Mouse (Mus musculus) left cerebral cortex, postnatal 14 days (tissue): ENCODE results near the gene Strada. TPM values are rescaled to one million over a fixed set of nuclear protein-coding genes. Genes with fewer than 3 reads are reported as not detected.
"Not testable (repeated sequence)": the region's sequence is repeated elsewhere in the genome, so short reads cannot be mapped to it uniquely, and the experiment has no call there.

ENCODE experiments used
- DNase-seq, 2 experiments: peaks; one replicate each; pipeline ENCODE4 v3.0.0; 2021 to 2022; ENCODE audit warnings: low spot score in 2 of 2, mixed read lengths in 1 of 2
- intact Hi-C: fragments of 180-260 bp; cut with DNase I; formaldehyde crosslinking; loops from one replicate; pipeline ENCODE4 v1.15.1; 2025
- long read RNA-seq, 2 experiments: library from polyadenylated mRNA; stranded (forward); transcript quantifications; one replicate each; pipeline ENCODE4 v2.0.0; 2021
- total RNA-seq, 2 experiments: library from RNA; stranded (reverse); gene quantifications; 2 replicates each; pipeline ENCODE4 v1.2.3; 2021

Strada gene
- 10 to 100 TPM; 24.3 to 26.9 TPM for total RNA-seq
- long read RNA-seq, experiment 1, partial matches to known transcripts: 4 of 20 reads
- long read RNA-seq, experiment 1, other reads (novel, unspliced or antisense): 8 of 20 reads
- long read RNA-seq, experiment 2, partial matches to known transcripts: 2 of 13 reads
- long read RNA-seq, experiment 2, other reads (novel, unspliced or antisense): 6 of 13 reads

DNA sequence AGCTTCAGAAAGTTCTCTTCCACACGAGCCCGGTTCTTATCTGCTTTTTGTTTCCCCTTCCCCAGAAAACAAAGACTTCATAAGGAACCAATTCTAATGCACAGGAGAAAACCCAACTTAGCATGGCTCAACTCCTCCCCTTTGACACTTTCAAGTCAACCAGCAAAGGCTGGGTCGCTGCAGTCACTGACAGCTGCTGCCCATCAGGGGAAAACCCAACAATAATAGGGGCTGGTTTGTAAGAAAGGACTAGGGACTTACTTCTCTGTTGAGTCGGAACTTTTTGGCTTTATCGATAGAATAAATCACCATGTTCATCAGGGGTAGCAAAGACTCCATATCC is at the start of gene Strada:
Gene Strada, minus strand, starts transcription at position 46 of the 343 bp plus-strand sequence.
- intact Hi-C loops: no loop called here
- no peak for DNase-seq

DNA sequence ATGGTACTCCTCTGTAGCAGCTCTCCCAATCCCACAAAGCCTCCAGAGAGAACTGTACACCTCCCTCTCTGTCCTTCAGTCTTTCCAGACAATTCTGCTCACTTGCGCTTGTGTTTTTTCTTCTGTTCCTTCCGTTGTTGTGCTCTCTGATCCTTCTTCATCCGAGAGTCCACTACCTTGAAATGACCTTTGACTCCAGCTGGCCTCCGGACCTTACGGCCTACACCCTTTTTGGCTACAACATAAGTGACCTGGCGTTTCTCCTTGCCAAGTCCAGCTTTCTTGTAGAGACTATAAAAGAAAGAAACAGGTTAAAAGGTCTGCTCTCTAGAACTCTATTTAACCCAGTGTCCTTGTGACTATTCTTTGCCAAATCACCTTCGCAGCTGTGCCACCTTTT is 47.4 kb upstream of the Strada start:
- intact Hi-C loops: no loop called here
- no peak for DNase-seq

DNA sequence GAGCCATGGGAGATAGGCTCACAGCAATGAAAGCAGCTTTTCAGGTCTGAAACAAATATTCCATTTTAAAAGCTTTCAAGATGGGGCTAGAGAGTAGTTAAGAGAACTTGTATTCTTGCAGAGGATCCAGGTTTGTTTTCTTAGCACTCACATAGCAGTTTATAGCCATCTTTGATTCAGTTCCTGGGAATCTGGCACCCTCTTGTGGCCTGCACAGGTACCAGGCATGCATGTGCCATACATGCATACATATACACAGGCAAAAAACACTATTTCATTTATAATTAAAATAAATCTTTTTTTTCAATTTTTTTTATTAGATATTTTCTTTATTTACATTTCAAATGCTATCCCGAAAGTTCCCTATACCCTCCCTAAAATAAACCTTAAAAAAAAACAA is 44.9 kb upstream of the Strada start:
- DNase-seq: no peak
- intact Hi-C loops: no loop called here

DNA sequence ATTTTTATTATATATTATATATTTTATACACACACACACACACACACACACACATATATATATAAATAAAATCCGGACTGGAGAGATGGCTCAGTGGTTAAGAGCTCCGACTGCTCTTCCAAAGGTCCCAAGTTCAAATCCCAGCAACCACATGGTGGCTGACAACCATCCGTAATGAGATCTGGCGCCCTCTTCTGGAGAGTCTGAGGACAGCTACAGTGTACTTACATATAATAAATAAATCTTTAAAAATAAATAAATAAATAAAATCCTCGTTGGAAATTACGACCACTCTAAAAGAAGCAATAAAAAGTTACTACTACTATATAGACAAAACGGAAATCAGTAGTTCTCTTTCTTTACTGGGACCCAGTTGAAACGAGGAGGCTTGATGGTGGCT is 32.0 kb upstream of the Strada start:
- intact Hi-C loops, DNase-seq: not testable (repeated sequence)

DNA sequence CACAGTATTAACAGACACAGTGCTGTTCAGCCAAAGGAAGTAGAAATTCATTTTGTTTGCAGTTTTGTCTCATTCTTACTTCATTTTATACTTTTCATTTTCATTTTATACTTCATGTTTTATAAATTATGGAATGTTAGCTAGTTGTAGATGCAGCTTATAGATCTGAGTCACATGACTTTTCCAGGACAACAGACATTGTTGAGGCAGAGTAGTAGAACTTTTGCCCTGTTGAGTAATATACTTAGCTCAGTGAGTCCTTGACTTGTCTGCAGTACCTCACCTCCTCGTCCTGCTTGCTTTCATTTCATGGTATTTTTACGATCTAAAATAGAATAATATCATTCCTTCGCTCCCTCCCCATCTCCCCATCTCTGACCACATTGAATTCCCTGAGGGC is 18.6 kb upstream of the Strada start:
- intact Hi-C loops: no loop called here
- DNase-seq: no peak

DNA sequence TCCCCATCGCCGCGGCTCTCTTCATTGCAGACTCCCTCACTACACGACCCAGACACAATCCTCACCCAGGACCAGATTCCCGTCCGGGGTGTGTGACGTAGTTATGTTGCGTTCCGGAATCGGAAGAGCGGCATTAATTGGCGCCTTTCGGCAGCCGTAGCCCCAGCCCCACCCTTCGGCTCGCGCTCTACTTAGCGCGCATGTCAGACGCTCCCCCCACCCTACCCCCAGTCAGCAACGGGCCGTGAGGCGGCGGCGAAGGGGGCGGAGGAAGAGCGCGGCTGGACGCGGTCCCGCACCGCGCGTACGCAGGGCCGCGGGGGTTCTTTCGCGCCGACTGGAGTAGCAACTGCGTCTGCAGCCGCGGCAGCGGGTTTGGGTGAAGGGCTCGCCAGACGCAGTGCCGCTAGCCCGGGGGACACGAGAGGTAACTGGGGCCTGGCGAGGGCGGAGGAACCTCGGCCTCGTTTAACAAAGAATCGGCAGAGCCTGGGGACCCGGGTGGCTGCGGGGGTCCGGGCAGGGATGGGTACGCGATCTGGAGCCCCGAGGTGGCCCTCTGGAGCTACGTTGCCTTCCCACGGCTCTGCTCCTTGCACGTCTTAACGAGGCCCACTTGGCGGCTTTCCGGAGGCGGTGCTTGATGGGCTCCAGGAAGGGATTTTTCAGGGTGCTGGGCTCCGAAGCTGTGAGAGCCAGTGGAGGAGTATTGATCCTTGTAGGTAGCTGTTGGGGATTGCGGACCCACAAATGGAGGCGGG is 14.9 kb upstream of the Strada start, which contains the start of gene Ddx42:
Gene Ddx42, plus strand, starts transcription at position 197 of the 761 bp plus-strand sequence.
- DNase-seq: peak; percentile 93 to 95
- intact Hi-C loops: loop anchor here (5.0 kb wide), 1 partner anchor 40 kb away; the partner anchor contains the start of genes Ftsj3 and Psmc5

DNA sequence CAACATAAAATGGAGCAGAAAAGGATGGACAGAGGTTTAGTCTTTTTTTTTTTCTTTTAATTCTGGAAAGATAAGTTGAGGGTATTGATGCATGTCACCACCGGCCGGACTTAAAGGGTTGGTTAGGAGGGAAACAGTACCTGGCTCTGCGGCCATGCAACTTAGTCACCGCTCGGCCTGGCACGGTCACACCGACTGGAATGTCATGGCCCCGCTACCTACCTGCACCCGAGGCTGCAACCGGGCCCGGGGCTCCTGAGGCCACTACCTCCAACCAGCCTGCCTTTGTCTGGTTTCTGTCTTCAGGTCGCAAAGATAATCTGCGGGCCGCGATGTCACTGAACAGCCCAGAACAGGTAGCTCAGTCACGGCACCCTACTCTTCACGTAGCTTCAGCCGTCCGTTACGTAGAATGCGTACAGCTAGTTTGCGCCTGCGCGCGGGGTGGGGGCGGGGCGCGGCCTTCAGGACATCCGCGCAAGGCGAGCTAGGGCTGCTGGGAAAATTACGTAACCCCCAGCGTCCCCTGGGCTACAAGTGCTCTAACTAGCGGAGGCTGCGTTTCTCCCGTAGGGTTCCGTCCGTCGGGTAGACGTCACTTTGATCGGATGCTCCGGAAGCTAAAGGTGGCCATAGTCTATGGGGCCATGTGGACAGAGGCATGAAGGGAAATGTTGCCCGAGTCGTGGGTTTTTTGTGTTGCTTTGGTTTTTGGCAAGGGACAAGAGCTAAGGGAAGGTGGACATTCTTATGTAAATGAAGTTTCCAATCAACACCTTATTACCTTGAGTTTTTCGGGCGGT is 14.2 kb upstream of the Strada start, which contains the start of gene Ccdc47:
Gene Ccdc47, minus strand, starts transcription at position 418 of the 803 bp plus-strand sequence.
- intact Hi-C loops: loop anchor here (5.0 kb wide), 1 partner anchor 41 kb away; the partner anchor contains the start of genes Ftsj3 and Psmc5
- DNase-seq: peak; percentile 98 to 99

DNA sequence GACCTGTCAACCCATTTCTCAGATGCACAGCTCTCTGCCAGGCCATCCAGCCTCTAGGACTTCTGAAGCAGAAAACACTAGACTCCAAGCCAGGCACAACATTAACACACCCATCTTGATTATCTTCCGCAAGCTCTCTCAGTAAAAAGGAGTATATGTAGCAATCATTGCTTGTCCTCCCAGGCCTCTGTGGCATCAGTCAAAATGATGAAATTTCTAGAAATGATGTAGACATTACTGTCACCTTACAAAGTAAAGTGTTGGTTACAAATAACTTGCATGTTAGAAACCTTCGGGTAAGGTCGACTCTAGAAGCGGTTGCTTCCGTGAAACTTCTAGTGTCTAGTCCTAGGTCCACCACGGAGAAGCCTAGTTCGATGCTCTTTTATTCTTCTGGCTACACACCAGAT is 13.5 kb upstream of the Strada start:
- DNase-seq: no peak

DNA sequence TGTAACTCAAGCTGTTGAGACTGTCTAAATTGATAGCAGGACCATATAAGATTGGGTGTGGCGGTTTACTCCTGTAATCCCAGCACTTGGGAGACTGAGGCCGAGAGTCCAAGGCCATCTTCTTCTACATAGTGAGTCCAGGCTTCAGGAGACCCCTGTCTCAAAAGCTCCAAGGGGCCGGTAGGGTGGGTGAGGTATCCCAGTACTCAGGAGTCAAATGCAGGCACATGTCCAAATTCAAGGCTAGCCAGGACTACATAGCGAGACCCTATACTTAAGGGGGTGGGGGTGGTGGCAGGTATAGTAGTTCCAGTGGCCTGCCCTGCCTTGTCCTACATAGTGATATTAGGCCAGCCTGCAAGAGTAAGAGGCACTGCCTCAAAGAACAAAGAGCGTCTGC is 12.9 kb upstream of the Strada start:
- DNase-seq: no peak

More for the DNA sequence above, 13.5 kb upstream of the Strada start:
- intact Hi-C loops: loop anchor here (5.0 kb wide), 1 partner anchor 42 kb away; the partner anchor contains the start of genes Ftsj3 and Psmc5

DNA sequence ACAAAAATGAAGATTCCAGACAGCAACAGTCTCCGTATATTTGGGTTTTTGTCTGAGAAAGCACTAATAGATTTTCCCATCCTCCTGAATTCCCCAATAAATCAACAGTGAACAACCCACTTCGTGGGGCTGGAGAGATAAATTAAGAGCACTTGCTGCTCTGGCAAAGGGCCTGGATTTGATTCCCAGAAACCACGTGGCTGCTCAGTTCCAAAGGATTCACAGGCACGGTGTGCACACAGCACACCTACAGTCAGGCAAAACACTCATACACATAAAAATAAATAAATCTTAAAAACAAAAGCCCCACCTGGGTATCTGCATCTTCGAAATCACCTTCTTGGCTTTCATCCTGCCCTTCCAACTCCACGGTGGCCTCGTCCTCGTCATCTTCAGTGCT is 10.8 kb upstream of the Strada start:
- DNase-seq: no peak
- intact Hi-C loops: no loop called here

More for the DNA sequence above, 12.9 kb upstream of the Strada start:
- intact Hi-C loops: loop anchor here (5.0 kb wide), 1 partner anchor 42 kb away; the partner anchor contains the start of genes Ftsj3 and Psmc5

DNA sequence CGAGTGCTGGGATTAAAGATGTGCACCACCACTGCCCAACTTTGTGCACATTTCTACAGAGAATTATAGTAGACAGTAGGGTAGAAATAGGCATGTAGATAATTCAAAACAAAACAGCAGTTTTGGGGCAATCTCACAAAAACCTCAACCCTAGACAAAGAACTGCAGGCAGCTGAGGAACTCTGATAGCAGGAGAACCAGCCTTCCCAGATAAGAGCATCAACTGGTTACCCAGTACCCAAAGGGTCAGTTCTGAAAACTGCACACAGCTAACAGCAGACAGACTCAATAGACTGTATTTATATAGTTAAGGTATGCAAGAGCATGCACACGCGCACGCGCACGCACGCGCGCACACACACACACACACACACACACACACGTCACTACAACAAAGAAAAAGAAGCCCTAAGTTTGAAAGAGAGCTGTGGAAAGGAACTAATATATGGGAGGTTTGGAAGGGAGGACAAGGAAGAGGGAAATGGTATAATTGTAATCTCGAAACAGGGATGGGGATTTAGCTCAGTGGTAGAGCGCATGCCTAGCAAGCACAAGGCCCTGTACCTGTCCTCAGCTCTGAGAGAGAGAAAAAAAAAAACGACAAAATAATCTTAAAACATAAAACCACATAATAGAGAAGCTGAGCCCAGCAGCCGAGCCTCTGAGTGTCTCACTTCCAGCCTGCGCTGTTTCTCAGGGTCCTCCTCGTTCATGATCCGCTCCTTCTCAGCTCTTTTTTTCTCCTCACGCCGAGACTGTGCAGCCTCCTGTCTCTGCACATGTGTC is 438 bp downstream of the Strada start:
- DNase-seq: no peak
- intact Hi-C loops: no loop called here

DNA sequence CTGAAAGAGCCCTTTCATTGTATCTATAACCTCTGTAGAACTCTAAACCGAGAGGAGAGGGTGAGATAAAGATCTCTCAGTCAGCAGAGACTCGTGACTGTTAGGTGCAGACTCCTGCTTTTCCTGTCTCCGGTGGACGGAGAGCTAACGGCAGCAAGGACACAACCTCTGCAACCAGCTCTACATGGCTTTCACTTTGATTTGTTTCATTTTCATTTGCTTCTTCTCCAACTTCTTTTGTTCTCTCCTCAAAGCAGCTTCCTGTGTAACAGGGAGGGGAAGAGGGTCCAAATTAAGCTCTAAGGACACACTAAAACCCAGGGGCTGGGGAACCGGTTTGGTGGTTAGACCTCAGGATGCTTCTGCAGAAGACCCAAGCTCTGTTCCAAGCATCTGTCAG is 1.2 kb downstream of the Strada start:
- intact Hi-C loops: no loop called here
- DNase-seq: no peak

DNA sequence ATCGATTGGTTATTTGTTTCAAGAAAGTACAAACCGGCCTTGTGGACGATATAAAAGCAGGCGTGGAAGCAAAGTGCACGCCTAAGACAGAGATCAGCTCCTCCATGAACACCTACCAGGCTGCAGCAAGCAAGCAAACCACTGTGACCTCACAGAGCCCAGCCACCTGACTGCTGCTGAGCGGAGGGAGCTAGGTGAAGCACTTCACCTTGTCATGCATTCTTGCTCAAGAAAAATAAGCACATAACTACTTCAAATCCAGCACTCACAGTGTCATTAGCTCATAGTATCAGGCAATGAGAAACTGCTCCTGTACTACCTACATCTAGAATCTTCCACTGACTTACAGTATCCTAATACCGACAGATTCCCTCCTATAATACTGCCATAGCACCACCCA is 2.0 kb downstream of the Strada start:
- DNase-seq, intact Hi-C loops: not testable (repeated sequence)

DNA sequence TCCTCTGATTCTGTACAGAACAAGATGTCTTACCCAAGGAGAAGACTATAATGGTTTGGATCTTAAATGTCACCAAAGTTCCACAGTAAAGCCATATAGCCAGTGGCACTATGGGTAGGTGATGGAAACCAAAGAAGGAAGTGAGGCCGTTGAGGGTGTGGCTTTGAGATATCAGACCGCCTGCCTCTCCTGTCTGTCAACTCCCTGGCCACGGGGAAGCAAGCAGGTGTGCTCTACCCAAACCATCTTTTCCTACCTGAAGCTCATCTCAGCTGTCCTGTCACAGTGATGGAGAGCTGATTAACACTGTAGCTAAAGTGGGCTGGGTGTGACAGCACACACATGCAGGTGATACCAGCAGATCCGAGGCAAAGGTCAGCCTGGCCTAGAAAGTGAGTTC is 3.7 kb downstream of the Strada start:
- intact Hi-C loops: no loop called here
- no peak for DNase-seq

DNA sequence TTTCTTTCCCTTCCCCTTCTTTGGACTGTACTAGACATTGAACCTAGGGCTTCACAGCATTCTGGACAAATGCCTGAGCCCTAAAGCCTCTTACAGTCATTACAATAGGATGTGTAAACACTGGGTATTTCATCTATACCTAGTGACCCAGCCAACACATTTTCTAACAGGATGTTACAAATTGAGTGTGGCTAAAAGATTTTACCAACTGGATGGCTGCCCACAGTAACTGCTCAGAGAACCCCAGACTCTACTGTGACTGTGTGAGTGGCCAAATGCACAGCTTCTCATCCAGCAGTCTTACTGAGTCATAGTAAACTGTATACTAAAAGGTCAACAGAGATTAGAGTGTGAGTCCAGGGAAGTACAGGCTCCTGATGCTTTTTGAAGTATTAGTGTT is 6.6 kb downstream of the Strada start:
- intact Hi-C loops: no loop called here
- no peak for DNase-seq

DNA sequence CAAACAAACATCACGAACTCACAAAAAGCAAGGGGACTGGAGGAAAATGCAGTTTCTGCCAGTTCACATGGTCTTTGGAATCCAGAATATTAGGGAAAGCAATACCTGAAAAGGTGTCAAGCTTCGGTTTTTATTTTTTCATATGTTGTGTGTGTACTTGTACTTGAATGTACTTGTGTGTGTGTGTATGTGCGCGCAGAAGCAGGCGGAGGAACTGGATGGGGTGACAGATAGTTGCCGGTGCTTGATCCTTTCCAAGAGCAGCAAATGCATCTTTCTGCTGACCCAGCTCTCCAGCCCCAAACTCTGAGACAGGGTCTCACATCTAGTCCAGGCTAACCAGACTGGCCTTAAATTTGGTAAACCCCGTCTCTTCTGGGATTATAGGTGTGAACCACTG is 7.1 kb downstream of the Strada start:
- DNase-seq: no peak
- intact Hi-C loops: no loop called here

DNA sequence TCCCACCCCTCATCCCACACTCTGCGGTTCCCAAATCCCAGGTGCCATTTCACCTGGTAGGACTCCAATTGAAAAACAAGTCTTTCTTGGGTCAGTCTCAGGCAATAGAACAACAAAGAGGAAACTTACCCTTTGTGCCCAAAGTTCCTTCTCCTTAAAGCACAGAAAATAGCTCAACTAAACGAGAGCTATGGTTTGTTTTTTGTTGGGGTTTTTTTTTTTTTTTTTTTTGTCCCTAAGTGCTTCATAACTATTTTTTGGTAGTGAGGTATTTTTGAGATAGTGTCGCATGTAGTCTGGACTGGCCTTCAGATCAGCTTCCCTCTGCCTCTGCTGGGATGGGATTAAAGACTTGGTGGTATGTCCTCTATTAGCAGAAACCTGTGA is 7.8 kb downstream of the Strada start:
- intact Hi-C loops: no loop called here
- no peak for DNase-seq

DNA sequence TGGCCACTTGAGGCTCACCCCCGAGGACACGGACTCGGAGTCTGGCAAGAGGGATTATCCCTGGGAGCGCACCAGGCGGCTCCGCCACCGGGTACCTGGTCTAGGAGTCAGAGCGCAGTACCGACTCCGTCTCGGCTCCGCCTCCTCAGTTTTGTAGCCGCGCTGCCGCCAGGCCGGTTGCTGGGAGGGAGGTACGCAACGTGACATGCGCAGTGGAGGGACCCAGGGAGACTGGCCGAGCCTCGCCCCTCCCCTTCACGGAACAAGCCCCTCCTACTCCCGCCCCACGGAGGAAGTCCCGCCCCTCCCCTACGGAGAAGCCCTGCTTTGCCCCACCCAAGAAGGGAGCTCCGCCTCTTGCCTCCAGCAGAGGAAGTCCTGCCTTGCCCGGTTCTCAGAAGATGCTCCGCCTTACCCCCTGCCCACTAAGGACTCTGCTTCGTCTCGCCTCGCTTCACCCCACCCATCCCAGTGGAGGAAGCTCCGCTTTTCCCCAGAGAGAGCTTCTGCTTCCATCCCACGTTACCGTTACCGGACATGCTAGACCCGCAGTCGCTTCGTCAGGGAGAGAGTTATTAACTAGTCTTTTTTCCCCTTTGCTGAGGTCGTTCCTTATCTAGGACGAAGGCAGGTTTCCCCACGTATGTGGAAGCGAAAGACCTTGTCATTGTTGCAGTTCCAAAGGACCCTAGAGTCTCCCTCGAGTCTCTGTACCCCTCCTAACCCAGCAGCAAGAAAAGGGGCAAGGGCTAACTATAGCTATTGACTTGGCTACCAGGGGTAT is 8.4 kb downstream of the Strada start:
- intact Hi-C loops: no loop called here
- peak; percentile 96 for DNase-seq
